Comparison of ENCODE assay signal across 8 mouse cellular contexts in the genomic region with DNA sequence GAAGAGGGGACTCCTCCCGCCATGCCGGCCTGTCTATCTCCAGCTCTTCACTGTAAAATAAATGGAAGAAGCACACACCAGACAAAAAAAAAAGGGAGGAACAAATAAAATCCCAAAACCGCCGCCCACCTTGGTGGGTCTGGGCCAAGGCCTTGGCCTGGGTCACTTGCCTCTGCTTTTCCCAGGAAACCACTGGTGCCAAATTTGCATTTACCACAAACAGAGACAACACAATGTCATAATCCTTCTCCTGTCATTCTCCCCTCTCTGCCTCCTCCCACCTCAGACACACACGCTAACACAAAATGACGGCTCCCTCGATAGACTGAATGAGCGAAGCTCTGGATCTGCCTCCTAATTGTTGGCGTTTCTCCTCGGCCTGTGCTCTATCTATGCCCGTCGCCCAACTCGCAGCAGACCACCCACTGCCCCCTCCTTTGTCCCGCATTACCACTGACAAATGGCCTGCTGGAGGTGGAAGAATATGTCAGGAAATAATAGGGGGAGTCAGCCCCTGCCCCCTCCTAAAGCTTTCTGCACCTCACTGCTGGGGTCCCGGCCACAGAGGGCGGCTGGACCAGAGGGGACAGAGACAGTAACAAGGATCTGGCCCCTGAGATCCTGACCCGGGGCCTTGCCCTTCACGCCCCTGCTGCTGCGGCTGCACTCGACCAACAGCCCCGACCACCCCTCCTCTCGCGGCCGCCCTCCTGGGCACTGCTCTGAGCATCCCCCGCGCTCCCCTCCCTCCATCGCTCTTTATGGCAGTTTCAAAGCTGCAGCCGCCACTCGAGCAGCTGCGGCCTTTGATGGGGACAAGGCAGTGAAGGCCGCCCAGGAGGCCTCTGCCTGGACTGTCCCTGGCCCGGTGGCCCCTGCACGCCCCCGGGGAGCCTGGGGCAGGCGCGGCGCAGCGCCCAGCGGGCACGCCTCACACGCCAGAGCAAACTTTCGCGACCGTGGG.
A peak's percentile ranks its signal among the peaks of the same experiment; 100 is the strongest.
DNase-seq lines count a peak whose midpoint lies in the region; ATAC-seq lines count a peak whose summit lies in the region.

No protein-coding gene starts in this region.

- H3K27me3 ChIP-seq in megakaryocyte, embryonic 14.5 days (replicated peaks): peaks cover 94% of the 10 kb centered on the region
- H3K27me3 ChIP-seq in limb, embryonic 11.5 days (ENCODE audit: control insufficient read depth, insufficient read depth, low read length): peaks cover 6% of the 10 kb centered on the region; the same call in 1 of the 2 replicates

- WGBS in limb, embryonic 11.5 days: 4% methylated on average over 44 of the region's 44 CpGs

- H3K4me1 ChIP-seq in megakaryocyte, embryonic 14.5 days: peaks cover 42% of the 10 kb centered on the region
- peaks cover 34% of the 10 kb centered on the region for H3K4me1 ChIP-seq in limb, embryonic 11.5 days (ENCODE audit: control insufficient read depth, insufficient read depth, low read length)

- peak; percentile 45 for DNase-seq in adrenal gland, postnatal 14 days
- no peak for DNase-seq in adrenal gland, adult 8-10 months
- DNase-seq in limb, embryonic 11.5 days (ENCODE audit: low spot score): peak; percentile 74
- peak; percentile 81 for DNase-seq in retina, embryonic 14.5 days (ENCODE audit: low spot score)
- no peak for DNase-seq in urinary bladder, postnatal 36 days (ENCODE audit: low spot score in 2 of 2)
- no peak for DNase-seq in thymus, adult 18-20 months

- peak overlapping the region; percentile 77 for H3K4me3 ChIP-seq in megakaryocyte, embryonic 14.5 days (replicated peaks)
- peak overlapping the region; percentile 28 for H3K4me3 ChIP-seq in limb, embryonic 11.5 days (ENCODE audit: low read depth, low read length)

- 0 out of 2 replicates have a peak overlapping the region, but pooled peaks have one; percentile 26 for H3K27ac ChIP-seq in limb, embryonic 11.5 days (replicated peaks; ENCODE audit: low read depth, low read length)

- peak overlapping the region; percentile 76 for H3K4me2 ChIP-seq in limb, embryonic 11.5 days (ENCODE audit: low read depth, severe bottlenecking)

- no peaks in the 10 kb centered on the region for H3K9me3 ChIP-seq in megakaryocyte, embryonic 14.5 days
- no peaks in the 10 kb centered on the region for H3K9me3 ChIP-seq in limb, embryonic 11.5 days (ENCODE audit: control insufficient read depth, low read length)

- peak overlapping the region; percentile 50 for H3K9ac ChIP-seq in limb, embryonic 11.5 days (ENCODE audit: low read length)

- H3K36me3 ChIP-seq in megakaryocyte, embryonic 14.5 days (replicated peaks; ENCODE audit: low read length): no peaks in the 10 kb centered on the region
- H3K36me3 ChIP-seq in limb, embryonic 11.5 days (ENCODE audit: control insufficient read depth, insufficient read depth, low read length): no peaks in the 10 kb centered on the region

- ATAC-seq in megakaryocyte, adult 5-6 weeks (ENCODE audit: poor library complexity, severe bottlenecking): no peak
- ATAC-seq in limb, embryonic 11.5 days (ENCODE audit: insufficient number of reproducible peaks, low FRiP score, low TSS enrichment, low read depth): peak; percentile 35; the same call in 1 of the 2 replicates

Comparison
In these comparisons a context has a peak if more than half of its experiments do, and no peak if none do; other contexts are left out.
1. DNase-seq: peak in adrenal gland, postnatal 14 days (single experiment), limb, embryonic 11.5 days (single experiment) and retina, embryonic 14.5 days (single experiment); none in adrenal gland, adult 8-10 months (single experiment), urinary bladder, postnatal 36 days (0 of 2) and thymus, adult 18-20 months (0 of 2).